Mouse (Mus musculus) embryonic fibroblast, embryonic 13.5 days (primary cell): ENCODE measurements around the gene Pms1.

Experiments
- CTCF ChIP-seq: IDR thresholded peaks from 2 replicates; pipeline ENCODE4 v1.5.1; 2011; ENCODE audit warnings: mild to moderate bottlenecking, control low read depth, low read length, moderate library complexity, borderline replicate concordance; ENCODE audit not compliant: insufficient read depth
- POLR2A ChIP-seq: IDR thresholded peaks from 2 replicates; pipeline ENCODE4 v1.6.1; 2011; ENCODE audit warnings: low read depth, mild to moderate bottlenecking, control low read depth, low read length, moderate library complexity

DNA sequence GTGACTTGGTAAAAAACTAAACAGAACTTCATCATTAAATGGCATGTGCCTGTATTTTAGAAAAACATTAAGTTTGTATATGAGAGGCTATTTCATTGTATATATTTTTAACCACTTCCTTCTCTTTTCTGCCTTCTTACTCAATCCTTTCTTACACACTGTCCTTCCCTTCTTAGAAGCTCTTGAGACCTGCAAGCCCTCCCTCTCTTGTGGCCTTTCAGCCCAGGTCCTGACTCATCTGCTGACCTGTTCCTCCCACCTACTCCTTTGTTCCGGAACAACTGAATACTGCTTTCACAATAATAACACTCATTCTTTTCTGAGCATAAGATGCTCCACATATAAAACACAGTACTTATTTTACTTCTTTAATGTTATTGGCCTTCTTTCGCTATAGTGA, 44.3 kb upstream of the Pms1 start:
- no peak for TF ChIP-seq POLR2A
- no peak for TF ChIP-seq CTCF
